In the genomic region with DNA sequence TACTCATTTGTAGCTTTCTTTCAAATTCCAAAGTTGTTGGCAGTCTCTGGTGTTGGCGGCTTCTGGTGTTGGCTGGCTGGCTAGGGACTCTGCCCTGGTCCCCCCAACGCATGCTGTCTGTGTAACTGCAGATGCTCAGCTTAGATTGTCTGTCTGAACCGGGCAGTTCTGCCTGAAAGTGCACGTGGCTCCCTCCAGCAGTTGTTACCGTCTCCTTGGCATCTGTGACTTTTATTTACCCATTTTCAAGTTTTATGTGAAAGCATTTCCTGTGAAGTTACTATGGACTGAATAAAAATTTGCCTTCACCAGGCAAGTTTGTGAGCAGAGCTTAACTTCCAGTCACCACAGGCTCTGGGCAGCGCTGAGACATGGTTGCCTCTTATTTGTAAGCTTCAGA, we compare ENCODE assay signal across 15 mouse cellular contexts. TPM values are rescaled to one million over a fixed set of nuclear protein-coding genes. Genes with fewer than 3 reads are reported as not detected.
DNase-seq lines count a peak whose midpoint lies in the region; ATAC-seq lines count a peak whose summit lies in the region.
"Had no signal": no experiment of that assay in that cellular context is flagged by ENCODE, and none has a peak within 500 bp of the region (broad histone marks: within the 10 kb centered on the region; RNA-seq: fewer than 3 reads in every experiment).

No protein-coding gene starts in this region.

- intact Hi-C loops in left cerebral cortex, postnatal 4 days (cut with DNase I), result loop anchor here (5.0 kb wide), 1 partner anchor 819 kb away; no protein-coding TSS in a partner anchor

- H3K4me2 ChIP-seq in forebrain, embryonic 12.5 days, result peak overlapping the region; percentile 85
- H3K4me2 ChIP-seq in heart, embryonic 12.5 days, result no peak overlapping the region
- H3K4me2 ChIP-seq: embryonic facial prominence, embryonic 13.5 days had no signal

- H3K4me1 ChIP-seq in forebrain, embryonic 12.5 days, result peaks cover 33% of the 10 kb centered on the region
- H3K4me1 ChIP-seq in heart, embryonic 12.5 days (replicated peaks), result peaks cover 18% of the 10 kb centered on the region

- H3K27me3 ChIP-seq in forebrain, embryonic 12.5 days, result peaks cover 79% of the 10 kb centered on the region
- peaks cover 64% of the 10 kb centered on the region for H3K27me3 ChIP-seq in heart, embryonic 12.5 days (replicated peaks)

- H3K36me3 ChIP-seq in forebrain, embryonic 12.5 days (replicated peaks), result no peaks in the 10 kb centered on the region
- H3K36me3 ChIP-seq in heart, embryonic 12.5 days, result no peaks in the 10 kb centered on the region
- H3K36me3 ChIP-seq: embryonic facial prominence, embryonic 13.5 days had no signal

- H3K4me3 ChIP-seq in forebrain, embryonic 12.5 days (replicated peaks), result peak overlapping the region; percentile 53
- H3K4me3 ChIP-seq in heart, embryonic 12.5 days, result no peak overlapping the region
- H3K4me3 ChIP-seq: embryonic facial prominence, embryonic 13.5 days; myocyte had no signal

- H3K9ac ChIP-seq in forebrain, embryonic 12.5 days, result peak overlapping the region; percentile 49
- H3K9ac ChIP-seq in heart, embryonic 12.5 days, result no peak overlapping the region
- H3K9ac ChIP-seq: embryonic facial prominence, embryonic 13.5 days had no signal

- 2% methylated on average over 6 of the region's 6 CpGs for WGBS in forebrain, embryonic 12.5 days
- 2% methylated on average over 6 of the region's 6 CpGs for WGBS in heart, embryonic 12.5 days

- no peaks in the 10 kb centered on the region for H3K9me3 ChIP-seq in forebrain, embryonic 12.5 days
- no peaks in the 10 kb centered on the region for H3K9me3 ChIP-seq in heart, embryonic 12.5 days (replicated peaks)
- H3K9me3 ChIP-seq: embryonic facial prominence, embryonic 13.5 days had no signal

- H3K27ac ChIP-seq in forebrain, embryonic 12.5 days, result peak overlapping the region; percentile 69
- H3K27ac ChIP-seq in heart, embryonic 12.5 days (ENCODE audit: poor library complexity, severe bottlenecking), result no peak overlapping the region
- H3K27ac ChIP-seq: embryonic facial prominence, embryonic 13.5 days had no signal

- ATAC-seq in forebrain, embryonic 12.5 days (ENCODE audit: low FRiP score), result no peak
- ATAC-seq in heart, embryonic 12.5 days (ENCODE audit: insufficient number of reproducible peaks, low FRiP score), result no peak
- ATAC-seq: lung, postnatal 0 days had no signal

- peak; percentile 17 to 27 for DNase-seq in frontal cortex, postnatal 36 days (ENCODE audit: low spot score in 2 of 2)
- no peak for DNase-seq in frontal cortex, postnatal 10 days (ENCODE audit: low spot score in 2 of 2)
- peak; percentile 25 for DNase-seq in left cerebral cortex, postnatal 4 days
- no peak for DNase-seq in left cerebral cortex, adult 11 months (ENCODE audit: low spot score)
- DNase-seq in B cell, adult 2 months, result peak; percentile 27 to 31
- DNase-seq in adrenal gland, postnatal 4 days (ENCODE audit: low spot score in 2 of 2), result no peak

RNA-seq across cellular contexts. Expression of gene Tbr1, which starts 6.0 kb away (rescaled TPM):
- total RNA-seq in left cerebral cortex, postnatal 4 days (2021), result 100 to 1,000 TPM; 129 to 131 TPM
- 42.2 and 45.3 TPM in 2 replicates for polyA plus RNA-seq in forebrain, embryonic 12.5 days (2016; fragmentation: Nextera tagmentation; extraction: Ambion mirVana)
- total RNA-seq in adrenal gland, postnatal 4 days (2021), result under 1 TPM; 0.31 to 0.48 TPM
- not detected in 2 replicates for polyA plus RNA-seq in heart, embryonic 12.5 days (2016; fragmentation: Nextera tagmentation; extraction: Ambion mirVana)
- total RNA-seq: gastrocnemius, adult 8-10 months; MEL had no signal
- polyA plus RNA-seq: heart, embryonic 16.5 days; kidney, embryonic 16.5 days had no signal

Comparison
In these comparisons a context has a peak if more than half of its experiments do, and no peak if none do; other contexts are left out.
1. DNase-seq: peak in frontal cortex, postnatal 36 days (2 of 2), left cerebral cortex, postnatal 4 days (single experiment) and B cell, adult 2 months (2 of 2); none in frontal cortex, postnatal 10 days (0 of 2), left cerebral cortex, adult 11 months (single experiment) and adrenal gland, postnatal 4 days (0 of 2).
2. RNA of gene Tbr1, which starts 6.0 kb away (total RNA-seq): 129 to 131 TPM in left cerebral cortex, postnatal 4 days; 0.31 to 0.48 TPM in adrenal gland, postnatal 4 days; every median in the first group is over 10 times any median in the second.